ENCODE assay signal across 8 mouse cellular contexts in genomic region chr1:155973719-155974379, GRCm38 (mm10). TPM values are rescaled to one million over a fixed set of nuclear protein-coding genes. Genes with fewer than 3 reads are reported as not detected.
A peak's percentile ranks its signal among the peaks of the same experiment; 100 is the strongest.
DNase-seq lines count a peak whose midpoint lies in the region; ATAC-seq and TF ChIP-seq lines count a peak whose summit lies in the region.

No protein-coding gene starts in this region.

- H3K27ac ChIP-seq in cerebellum, adult 2 months (ENCODE audit: insufficient read depth, low read length): peak overlapping the region; percentile 83
- peak overlapping the region; percentile 95 for H3K27ac ChIP-seq in hindbrain, embryonic 12.5 days
- H3K27ac ChIP-seq in liver, embryonic 11.5 days (ENCODE audit: low read depth, low read length): peak overlapping the region; percentile 88
- peak overlapping the region; percentile 97 for H3K27ac ChIP-seq in neural tube, embryonic 13.5 days (replicated peaks)

- 6% methylated on average over 19 of the region's 19 CpGs for WGBS in cerebellum, adult 2 months
- 6% methylated on average over 19 of the region's 19 CpGs for WGBS in hindbrain, embryonic 12.5 days
- WGBS in liver, embryonic 11.5 days: 6% methylated on average over 19 of the region's 19 CpGs
- 6% methylated on average over 19 of the region's 19 CpGs for whole genome bisulfite sequencing in neural tube, embryonic 13.5 days

- DNase-seq in cerebellum, adult 2 months: peak in 1 of 2 experiments; percentile 55
- DNase-seq in cerebellum, adult 11 months: no peak
- peak; percentile 2 to 7 for DNase-seq in urinary bladder, adult 18-20 months (ENCODE audit: low spot score in 2 of 2)
- no peak for DNase-seq in urinary bladder, postnatal 25 days (ENCODE audit: low spot score)
- peak; percentile 36 for DNase-seq in liver, embryonic 11.5 days (ENCODE audit: low spot score)
- DNase-seq in gastrocnemius, postnatal 4 days (ENCODE audit: low spot score in 2 of 2): no peak

- no peaks in the 10 kb centered on the region for H3K9me3 ChIP-seq in hindbrain, embryonic 12.5 days (replicated peaks)
- no peaks in the 10 kb centered on the region for H3K9me3 ChIP-seq in liver, embryonic 11.5 days (ENCODE audit: control insufficient read depth, low read length)
- H3K9me3 ChIP-seq in neural tube, embryonic 13.5 days: no peaks in the 10 kb centered on the region

- no peaks in the 10 kb centered on the region for H3K27me3 ChIP-seq in cerebellum, adult 2 months (ENCODE audit: control insufficient read depth, insufficient read depth, low read length)
- H3K27me3 ChIP-seq in hindbrain, embryonic 12.5 days: no peaks in the 10 kb centered on the region
- no peaks in the 10 kb centered on the region for H3K27me3 ChIP-seq in liver, embryonic 11.5 days (replicated peaks; ENCODE audit: control insufficient read depth, insufficient read depth, low read length)
- H3K27me3 ChIP-seq in neural tube, embryonic 13.5 days: no peaks in the 10 kb centered on the region

- H3K36me3 ChIP-seq in hindbrain, embryonic 12.5 days: no peaks in the 10 kb centered on the region
- H3K36me3 ChIP-seq in liver, embryonic 11.5 days (ENCODE audit: control insufficient read depth, insufficient read depth, low read length): no peaks in the 10 kb centered on the region
- no peaks in the 10 kb centered on the region for H3K36me3 ChIP-seq in neural tube, embryonic 13.5 days

- TF ChIP-seq POLR2A in cerebellum, adult 2 months (IDR thresholded peaks at IDR 0.05; ENCODE audit: borderline replicate concordance, insufficient read depth, low read length): no peak

- ATAC-seq in hindbrain, embryonic 12.5 days (ENCODE audit: low FRiP score): peak; percentile 9; the same call in 1 of the 2 replicates
- ATAC-seq in liver, embryonic 11.5 days (replicated peaks; ENCODE audit: low FRiP score): peak; percentile 13
- peak; percentile 17; the same call in 1 of the 2 replicates for ATAC-seq in neural tube, embryonic 13.5 days (ENCODE audit: low read depth)

- peak overlapping the region; percentile 66 for H3K4me3 ChIP-seq in cerebellum, adult 2 months (replicated peaks; ENCODE audit: insufficient read depth, low read depth, low read length)
- H3K4me3 ChIP-seq in hindbrain, embryonic 12.5 days: peak overlapping the region; percentile 91
- peak overlapping the region; percentile 99 for H3K4me3 ChIP-seq in liver, embryonic 11.5 days (ENCODE audit: low read depth, low read length)
- peak overlapping the region; percentile 98 for H3K4me3 ChIP-seq in neural tube, embryonic 13.5 days

- TF ChIP-seq CTCF in cerebellum, adult 2 months (IDR thresholded peaks at IDR 0.05; ENCODE audit: borderline replicate concordance, insufficient read depth, low read depth, low read length): 0 out of 2 replicates have a peak, but pooled peaks have one; percentile 20

- peak overlapping the region; percentile 98 for H3K9ac ChIP-seq in hindbrain, embryonic 12.5 days
- peak overlapping the region; percentile 80 for H3K9ac ChIP-seq in liver, embryonic 11.5 days (ENCODE audit: low read depth, low read length)
- H3K9ac ChIP-seq in neural tube, embryonic 13.5 days: peak overlapping the region; percentile 99

- H3K4me2 ChIP-seq in hindbrain, embryonic 12.5 days (replicated peaks): peak overlapping the region; percentile 65
- peak overlapping the region; percentile 89 for H3K4me2 ChIP-seq in liver, embryonic 11.5 days
- H3K4me2 ChIP-seq in neural tube, embryonic 13.5 days: peak overlapping the region; percentile 68

- H3K4me1 ChIP-seq in cerebellum, adult 2 months (ENCODE audit: control insufficient read depth, insufficient read depth, low read length): peaks cover 5% of the 10 kb centered on the region; the same call in 1 of the 2 replicates
- H3K4me1 ChIP-seq in hindbrain, embryonic 12.5 days: peaks cover 18% of the 10 kb centered on the region
- H3K4me1 ChIP-seq in liver, embryonic 11.5 days (replicated peaks; ENCODE audit: control insufficient read depth, insufficient read depth, low read length): peaks cover 14% of the 10 kb centered on the region
- peaks cover 38% of the 10 kb centered on the region for H3K4me1 ChIP-seq in neural tube, embryonic 13.5 days (replicated peaks)

RNA-seq across cellular contexts. Expression of gene Cep350, which starts 0.8 kb away (rescaled TPM):
- 16.4 and 17.4 TPM in 2 replicates for polyA plus RNA-seq in cerebellum, adult 2 months (2012; rRNA removed)
- polyA plus RNA-seq in hindbrain, embryonic 12.5 days (2016; fragmentation: Nextera tagmentation; extraction: Ambion mirVana): 14.0 and 17.2 TPM in 2 replicates
- polyA plus RNA-seq in liver, embryonic 11.5 days (2014; fragmentation: Nextera tagmentation; extraction: Ambion mirVana): 4.9 and 5.6 TPM in 2 replicates
- polyA plus RNA-seq in neural tube, embryonic 13.5 days (2015; fragmentation: Nextera tagmentation; extraction: Ambion mirVana): 10.9 and 11.1 TPM in 2 replicates
- 10 to 100 TPM; 65.3 to 67.9 TPM for total RNA-seq in gastrocnemius, postnatal 4 days (2021)

Comparison
In these comparisons a context has a peak if more than half of its experiments do, and no peak if none do; other contexts are left out.
1. DNase-seq: peak in urinary bladder, adult 18-20 months (2 of 2) and liver, embryonic 11.5 days (single experiment); none in cerebellum, adult 11 months (single experiment), urinary bladder, postnatal 25 days (single experiment) and gastrocnemius, postnatal 4 days (0 of 2).
2. Peak in every context shown above with its lines, with median percentiles within 50 percentile points of each other: H3K27ac ChIP-seq, H3K4me3 ChIP-seq, ATAC-seq, H3K4me2 ChIP-seq and H3K9ac ChIP-seq.